ENCODE assay signal across 12 mouse cellular contexts in genomic region chr17:78451332-78451793, GRCm38 (mm10). TPM values are rescaled to one million over a fixed set of nuclear protein-coding genes. Genes with fewer than 3 reads are reported as not detected.
DNase-seq lines count a peak whose midpoint lies in the region; ATAC-seq and TF ChIP-seq lines count a peak whose summit lies in the region.
"Had no signal": no experiment of that assay in that cellular context is flagged by ENCODE, and none has a peak within 500 bp of the region (broad histone marks: within the 10 kb centered on the region; RNA-seq: fewer than 3 reads in every experiment).

No protein-coding gene starts in this region.

- H3K4me3 ChIP-seq in embryonic fibroblast, embryonic 13.5 days (ENCODE audit: insufficient read depth, low read length), result no peak overlapping the region
- H3K4me3 ChIP-seq in heart, embryonic 16.5 days (ENCODE audit: low read length), result no peak overlapping the region
- H3K4me3 ChIP-seq: limb, embryonic 13.5 days; neural tube, embryonic 13.5 days had no signal

- 41% methylated on average over 7 of the region's 7 CpGs for WGBS in heart, embryonic 16.5 days

- peak; percentile 12 for DNase-seq in lung, adult 18-20 months
- DNase-seq in lung, postnatal 4 days, result no peak
- peak; percentile 46 to 58 for DNase-seq in kidney, postnatal 36 days
- DNase-seq in c-Kit-positive CD71-positive TER-119-positive erythroid progenitor cells, embryonic 14.5 days (ENCODE audit: low spot score), result no peak
- no peak for DNase-seq in layer of hippocampus, adult 9-10 months (ENCODE audit: low spot score)
- no peak for DNase-seq in spleen, postnatal 4 days (ENCODE audit: low spot score in 2 of 2)
- DNase-seq: forebrain, postnatal 0 days had no signal

- no peaks in the 10 kb centered on the region for H3K36me3 ChIP-seq in heart, embryonic 16.5 days (ENCODE audit: control insufficient read depth, insufficient read depth)
- H3K36me3 ChIP-seq: limb, embryonic 13.5 days; neural tube, embryonic 13.5 days had no signal

- no peaks in the 10 kb centered on the region for H3K27me3 ChIP-seq in heart, embryonic 16.5 days (ENCODE audit: control insufficient read depth, insufficient read depth, low read length)
- H3K27me3 ChIP-seq: limb, embryonic 13.5 days; neural tube, embryonic 13.5 days had no signal

- H3K9me3 ChIP-seq in heart, embryonic 16.5 days (replicated peaks; ENCODE audit: control insufficient read depth, low read length), result no peaks in the 10 kb centered on the region
- H3K9me3 ChIP-seq: limb, embryonic 13.5 days; neural tube, embryonic 13.5 days had no signal

- TF ChIP-seq CTCF in embryonic fibroblast, embryonic 13.5 days (IDR thresholded peaks at IDR 0.05; ENCODE audit: borderline replicate concordance, insufficient read depth, low read length), result peak; percentile 7; the same call in 1 of the 2 replicates

- H3K4me1 ChIP-seq in embryonic fibroblast, embryonic 13.5 days (ENCODE audit: control insufficient read depth, insufficient read depth, low read length), result peaks cover 5% of the 10 kb centered on the region; the same call in 1 of the 2 replicates
- H3K4me1 ChIP-seq in heart, embryonic 16.5 days (ENCODE audit: control insufficient read depth, insufficient read depth, low read length), result no peaks in the 10 kb centered on the region
- H3K4me1 ChIP-seq: neural tube, embryonic 13.5 days had no signal

- peak; percentile 83 for ATAC-seq in heart, embryonic 16.5 days (replicated peaks; ENCODE audit: extremely low read depth, insufficient read depth, low FRiP score)
- ATAC-seq: forebrain, postnatal 0 days had no signal

- no peak for TF ChIP-seq POLR2A in embryonic fibroblast, embryonic 13.5 days (IDR thresholded peaks at IDR 0.05; ENCODE audit: low read depth, low read length)

- H3K9ac ChIP-seq in heart, embryonic 16.5 days (ENCODE audit: low read length), result no peak overlapping the region
- H3K9ac ChIP-seq: forebrain, postnatal 0 days; limb, embryonic 13.5 days; neural tube, embryonic 13.5 days had no signal

- no peak overlapping the region for H3K27ac ChIP-seq in embryonic fibroblast, embryonic 13.5 days (ENCODE audit: insufficient read depth, low read length)
- 0 out of 2 replicates have a peak overlapping the region, but pooled peaks have one; percentile 38 for H3K27ac ChIP-seq in heart, embryonic 16.5 days (ENCODE audit: low read length)
- H3K27ac ChIP-seq: limb, embryonic 13.5 days; macrophage; neural tube, embryonic 13.5 days had no signal

- H3K4me2 ChIP-seq in heart, embryonic 16.5 days (ENCODE audit: low read depth, low read length), result 0 out of 2 replicates have a peak overlapping the region, but pooled peaks have one; percentile 1
- H3K4me2 ChIP-seq: limb, embryonic 13.5 days; neural tube, embryonic 13.5 days had no signal

RNA-seq across cellular contexts. Expression of gene Fez2, which starts 33.4 kb away (rescaled TPM):
- polyA plus RNA-seq in embryonic fibroblast, embryonic 13.5 days (2011; ENCODE audit: insufficient read length, low read depth, missing spikeins), result 41.8 and 60.3 TPM in 2 replicates
- polyA plus RNA-seq in heart, embryonic 16.5 days (2015; fragmentation: Nextera tagmentation; extraction: Ambion mirVana), result 55.4 and 62.9 TPM in 2 replicates

RNA-seq across cellular contexts. Expression of gene Vit, which starts 56.5 kb away (rescaled TPM):
- polyA plus RNA-seq in embryonic fibroblast, embryonic 13.5 days (2011; ENCODE audit: insufficient read length, low read depth, missing spikeins), result 0.19 and 0.92 TPM in 2 replicates
- 0.11 and 0.24 TPM in 2 replicates for polyA plus RNA-seq in heart, embryonic 16.5 days (2015; fragmentation: Nextera tagmentation; extraction: Ambion mirVana)
- polyA plus RNA-seq: macrophage had no signal

Comparison
In these comparisons a context has a peak if more than half of its experiments do, and no peak if none do; other contexts are left out.
1. DNase-seq: peak in lung, adult 18-20 months (2 of 2) and kidney, postnatal 36 days (2 of 2); none in lung, postnatal 4 days (0 of 2), c-Kit-positive CD71-positive TER-119-positive erythroid progenitor cells, embryonic 14.5 days (single experiment), layer of hippocampus, adult 9-10 months (single experiment) and spleen, postnatal 4 days (0 of 2).